Mouse (Mus musculus) stomach, postnatal 0 days (tissue): Measurements from ENCODE around the gene Ccdc22.

Experiments
- CTCF ChIP-seq: IDR thresholded peaks from 2 replicates; pipeline ENCODE4 v1.5.1; 2016; ENCODE audit warnings: antibody characterized with exemption, low read depth, mild to moderate bottlenecking, moderate library complexity
- EP300 ChIP-seq: optimal IDR thresholded peaks from 2 replicates; pipeline ENCODE3; 2016; ENCODE audit warnings: antibody characterized with exemption

- no peak for TF ChIP-seq CTCF
- no peak for TF ChIP-seq EP300
Observed at GRCm38 (mm10) chrX:7617889-7618551, 12.7 kb upstream of the Ccdc22 start.
